Mouse (Mus musculus) stomach, embryonic 14.5 days (tissue): ENCODE measurements at regions not wholly inside any gene's neighbourhood (a gene's known extent, or its start where the extent isn't known, plus 50 kb on each side); places are given as distances from the start of the nearest gene placed in this dataset.

Source experiments
- ATAC-seq: fragments of 200-750 bp; cut with Nextera tagmentation; 2 replicates; pipeline ENCODE4 v1.8.0; 2017; ENCODE audit warnings: low read depth, moderate TSS enrichment; ENCODE audit not compliant: insufficient number of reproducible peaks, insufficient read depth, low FRiP score
- H3K27ac ChIP-seq: fragments of 300-500 bp; sonication (generic); 2 replicates; pipeline ENCODE4 v1.5.1; 2014; ENCODE audit warnings: mild to moderate bottlenecking, low read length, moderate library complexity, mixed read lengths
- H3K27me3 ChIP-seq: fragments of 300-500 bp; sonication (generic); 2 replicates; pipeline ENCODE4 v1.6.1; 2014; ENCODE audit warnings: low read length, control low read depth, mixed read lengths; ENCODE audit not compliant: control insufficient read depth, insufficient read depth
- H3K36me3 ChIP-seq: fragments of 300-500 bp; sonication (generic); 2 replicates; pipeline ENCODE4 v1.6.1; 2014; ENCODE audit warnings: mild to moderate bottlenecking, control low read depth, low read length, moderate library complexity, mixed read lengths; ENCODE audit not compliant: control insufficient read depth, insufficient read depth
- H3K4me1 ChIP-seq: fragments of 300-500 bp; sonication (generic); 2 replicates; pipeline ENCODE4 v1.6.1; 2014; ENCODE audit warnings: low read length, control low read depth, mixed read lengths; ENCODE audit not compliant: control insufficient read depth, insufficient read depth
- H3K4me2 ChIP-seq: fragments of 300-500 bp; sonication (generic); replicated peaks from 2 replicates; pipeline ENCODE4 v1.6.1; 2014; ENCODE audit warnings: low read depth, low read length, control low read depth
- H3K4me3 ChIP-seq: fragments of 300-500 bp; sonication (generic); 2 replicates; pipeline ENCODE4 v1.5.1; 2014; ENCODE audit warnings: low read depth, low read length, control low read depth
- H3K9ac ChIP-seq: fragments of 300-500 bp; sonication (generic); replicated peaks from 2 replicates; pipeline ENCODE4 v1.6.1; 2014; ENCODE audit warnings: low read depth, mild to moderate bottlenecking, control low read depth, low read length, moderate library complexity, mixed read lengths
- H3K9me3 ChIP-seq: fragments of 300-500 bp; sonication (generic); 2 replicates; pipeline ENCODE4 v1.6.1; 2016; ENCODE audit warnings: low read depth, low read length, control low read depth; ENCODE audit not compliant: control insufficient read depth
- WGBS: fragments of 180-500 bp; shearing (Covaris S2); extraction: QIAGEN DNeasy Blood & Tissue Kit; methylation state at CpG from one replicate; pipeline ENCODE4 v1.1.7; 2014; 5-methylcytosine and 5-hydroxymethylcytosine counted together

- H3K4me3 ChIP-seq = no peak overlapping the region
- H3K9ac ChIP-seq = no peak overlapping the region
- WGBS = 32% methylated on average over 3 of the region's 3 CpGs
- H3K4me1 ChIP-seq = no peaks in the 10 kb centered on the region
- no peaks in the 10 kb centered on the region for H3K36me3 ChIP-seq
- H3K27me3 ChIP-seq = no peaks in the 10 kb centered on the region
- H3K27ac ChIP-seq = no peak overlapping the region
- H3K4me2 ChIP-seq = no peak overlapping the region
- no peaks in the 10 kb centered on the region for H3K9me3 ChIP-seq
- ATAC-seq = no peak
These were observed 217.4 kb downstream of the 1700064H15Rik start for GRCm38 (mm10) chr3:19410938-19411515.

DNA sequence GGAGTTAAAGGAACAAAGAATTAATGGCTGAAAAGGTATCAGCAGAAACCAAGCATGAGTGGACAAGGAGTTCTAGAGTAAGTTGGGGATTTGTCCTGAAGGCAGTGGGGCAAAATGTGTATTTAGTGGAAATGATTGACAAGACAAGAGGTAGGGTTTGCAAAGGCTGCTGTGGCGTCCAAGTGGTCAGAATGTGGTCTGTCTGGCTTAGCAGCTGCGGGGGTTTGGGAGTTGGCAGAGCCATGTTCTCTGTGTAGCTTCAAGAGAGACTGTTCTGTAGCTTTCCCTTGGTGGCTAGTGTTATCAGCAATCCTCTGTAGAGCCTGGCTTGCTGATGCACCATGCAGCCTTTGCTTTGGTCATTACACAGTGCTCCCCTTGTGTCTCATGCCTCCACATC lies 220.2 kb downstream of the 1700064H15Rik start:
- Histone ChIP-seq H3K36me3 (no peaks in the 10 kb centered on the region), H3K4me3 (no peak overlapping the region), H3K9me3 (no peaks in the 10 kb centered on the region), H3K4me2 (no peak overlapping the region), H3K9ac (no peak overlapping the region), H3K4me1 (no peaks in the 10 kb centered on the region), H3K27me3 (no peaks in the 10 kb centered on the region), H3K27ac (no peak overlapping the region)
- no peak for ATAC-seq
- 44% methylated on average over 2 of the region's 2 CpGs for WGBS

DNA sequence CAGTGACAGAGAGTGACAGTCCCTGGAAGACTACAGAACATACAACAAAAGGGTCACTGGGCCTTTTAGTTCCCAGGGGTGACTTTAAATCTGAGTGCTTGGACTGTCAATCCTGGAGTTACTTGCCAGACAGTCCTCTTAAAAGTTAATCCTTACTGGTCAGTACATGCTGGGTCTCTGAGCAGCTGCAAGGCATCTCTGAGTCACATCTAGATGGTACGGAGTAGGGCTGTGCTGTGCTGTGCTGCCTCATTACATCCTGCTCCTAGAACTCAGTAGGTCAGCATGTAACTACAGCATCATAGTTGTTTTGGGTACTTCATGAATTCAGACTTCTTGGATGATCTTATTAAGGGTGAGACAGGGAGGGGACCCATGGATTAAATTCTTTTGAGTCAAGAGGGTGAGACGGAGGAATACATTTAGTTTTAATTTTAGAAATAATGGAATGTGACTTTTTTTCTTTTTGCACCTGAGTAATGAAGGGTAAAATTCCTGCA lies 220.8 kb downstream of the 1700064H15Rik start:
- no peaks in the 10 kb centered on the region for H3K27me3 ChIP-seq
- no peaks in the 10 kb centered on the region for H3K36me3 ChIP-seq
- no peak overlapping the region for H3K9ac ChIP-seq
- 83% methylated on average over 2 of the region's 2 CpGs for WGBS
- no peak overlapping the region for H3K4me2 ChIP-seq
- H3K4me1 ChIP-seq = no peaks in the 10 kb centered on the region
- no peak for ATAC-seq
- H3K27ac ChIP-seq = no peak overlapping the region
- H3K9me3 ChIP-seq = no peaks in the 10 kb centered on the region
- H3K4me3 ChIP-seq = no peak overlapping the region

DNA sequence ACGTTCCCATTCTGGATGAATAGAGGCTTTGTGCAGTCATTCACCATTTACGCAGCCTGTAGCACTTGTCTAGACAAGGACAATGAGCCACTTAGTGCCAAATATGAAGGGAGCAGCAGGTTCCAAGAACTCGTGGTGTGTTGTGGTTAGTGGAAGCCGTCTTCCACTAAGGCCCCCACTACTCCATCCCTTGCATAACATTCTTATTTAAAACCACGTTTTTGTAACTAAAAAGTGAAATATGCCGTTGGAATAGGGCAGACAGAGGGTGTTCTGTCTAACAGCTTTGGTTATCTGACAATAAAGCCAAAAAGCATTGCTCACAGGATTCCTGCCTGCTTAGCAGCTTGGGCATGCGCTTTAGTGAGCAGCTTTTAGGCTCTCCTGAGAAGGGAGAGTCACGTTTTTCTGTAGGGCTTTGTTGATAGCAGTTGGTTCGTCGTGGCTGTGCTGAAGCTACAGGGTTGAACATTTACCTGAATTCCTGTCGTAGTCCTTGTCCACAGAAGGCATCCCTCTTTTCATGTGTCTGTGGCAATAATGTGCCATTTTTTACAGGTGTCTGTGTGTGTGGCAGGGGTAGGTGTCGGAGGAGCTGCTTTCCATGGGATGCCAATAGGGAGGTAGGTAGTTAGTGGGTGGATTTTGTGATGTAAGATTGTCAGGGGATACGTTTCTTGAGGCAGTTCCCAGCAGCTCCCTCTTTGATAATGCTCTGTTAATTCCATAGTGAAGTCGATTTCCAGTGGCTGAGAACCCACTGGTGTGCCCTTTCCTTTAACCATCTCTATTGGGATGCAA lies 221.9 kb downstream of the 1700064H15Rik start:
- H3K4me3 ChIP-seq = no peak overlapping the region
- H3K36me3 ChIP-seq = no peaks in the 10 kb centered on the region
- no peak overlapping the region for H3K27ac ChIP-seq
- 65% methylated on average over 14 of the region's 14 CpGs for WGBS
- H3K9me3 ChIP-seq = no peaks in the 10 kb centered on the region
- no peak for ATAC-seq
- H3K9ac ChIP-seq = no peak overlapping the region
- no peak overlapping the region for H3K4me2 ChIP-seq
- H3K4me1 ChIP-seq = no peaks in the 10 kb centered on the region
- H3K27me3 ChIP-seq = no peaks in the 10 kb centered on the region

DNA sequence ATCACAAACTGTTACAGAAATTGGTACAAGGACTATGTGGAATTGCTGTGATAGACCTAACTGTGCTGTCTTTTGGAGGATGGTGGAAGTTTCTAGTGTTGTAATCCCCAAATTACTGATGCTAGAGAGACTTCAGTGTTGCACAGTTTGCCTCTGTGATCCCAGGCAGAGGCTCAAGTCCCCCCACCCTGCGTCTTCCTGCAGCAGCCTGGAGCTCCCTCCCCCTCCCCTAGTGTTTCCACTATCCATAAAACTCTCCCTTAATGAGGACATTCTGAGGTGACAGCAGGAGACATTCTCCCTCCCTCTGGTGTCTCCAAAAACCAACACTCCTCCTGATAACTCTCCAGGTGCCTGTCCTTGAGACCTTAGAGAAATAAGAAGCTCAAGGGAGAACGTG lies 242.8 kb downstream of the 1700064H15Rik start:
- H3K27ac ChIP-seq = no peak overlapping the region
- WGBS = 13% methylated on average over 2 of the region's 2 CpGs
- H3K9ac ChIP-seq = no peak overlapping the region
- H3K36me3 ChIP-seq = no peaks in the 10 kb centered on the region
- no peaks in the 10 kb centered on the region for H3K9me3 ChIP-seq
- H3K27me3 ChIP-seq = no peaks in the 10 kb centered on the region
- H3K4me1 ChIP-seq = no peaks in the 10 kb centered on the region
- no peak overlapping the region for H3K4me2 ChIP-seq
- H3K4me3 ChIP-seq = no peak overlapping the region
- ATAC-seq = no peak

DNA sequence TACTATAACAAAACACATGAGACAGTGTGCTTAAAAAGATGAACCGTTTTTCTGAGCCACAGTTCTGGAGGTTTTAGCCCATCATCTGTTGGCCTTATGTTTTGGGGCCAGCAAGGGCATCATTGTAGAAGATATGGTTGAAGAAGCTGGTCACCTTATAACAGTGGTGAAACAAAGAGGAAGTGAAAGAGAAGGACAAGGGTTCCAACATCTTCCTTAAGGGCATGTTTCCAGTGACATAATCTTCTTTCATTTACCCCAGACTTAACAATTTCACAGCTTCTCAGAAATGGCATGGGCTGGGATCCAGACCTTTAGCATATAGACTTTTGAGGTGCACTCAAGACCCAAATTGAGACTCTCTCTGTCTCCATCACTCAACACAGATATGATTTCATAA lies 259.5 kb downstream of the 1700064H15Rik start:
- ATAC-seq = no peak
- no peak overlapping the region for H3K27ac ChIP-seq
- H3K9me3 ChIP-seq = no peaks in the 10 kb centered on the region
- H3K9ac ChIP-seq = no peak overlapping the region
- no peak overlapping the region for H3K4me3 ChIP-seq
- no peaks in the 10 kb centered on the region for H3K4me1 ChIP-seq
- H3K4me2 ChIP-seq = no peak overlapping the region
- 89% methylated on average over 1 of the region's 1 CpGs for WGBS
- H3K27me3 ChIP-seq = no peaks in the 10 kb centered on the region
- H3K36me3 ChIP-seq = no peaks in the 10 kb centered on the region

- Histone ChIP-seq H3K36me3 (no peaks in the 10 kb centered on the region), H3K4me1 (no peaks in the 10 kb centered on the region), H3K27ac (no peak overlapping the region), H3K4me3 (no peak overlapping the region), H3K9me3 (no peaks in the 10 kb centered on the region), H3K27me3 (no peaks in the 10 kb centered on the region), H3K9ac (no peak overlapping the region), H3K4me2 (no peak overlapping the region)
- 66% methylated on average over 2 of the region's 2 CpGs for WGBS
- ATAC-seq = no peak
These were observed 260.7 kb downstream of the 1700064H15Rik start for GRCm38 (mm10) chr3:19367761-19368160.
